Mouse (Mus musculus) liver, embryonic 14.5 days (tissue): Measurements from ENCODE around the gene Fbxl16. TPM values are rescaled to one million over a fixed set of nuclear protein-coding genes. Genes with fewer than 3 reads are reported as not detected.
A peak's percentile ranks its signal among the peaks of the same experiment; 100 is the strongest.

Experiments used
- ATAC-seq: fragments of 200-750 bp; cut with Nextera tagmentation; 2 replicates; pipeline ENCODE4 v1.8.0; 2017; ENCODE audit warnings: moderate number of reproducible peaks, mild to moderate bottlenecking, moderate library complexity; ENCODE audit not compliant: insufficient read depth
- DNase-seq, 3 experiments: peaks; one replicate each; pipeline ENCODE4 v3.0.0-alpha.2; 2012 to 2013; ENCODE audit warnings: low read depth in 3 of 3, low spot score in 3 of 3
- H3K27ac ChIP-seq: fragments of 300-500 bp; sonication (generic); 2 replicates; pipeline ENCODE4 v1.5.1; 2014; ENCODE audit warnings: moderate library complexity, mild to moderate bottlenecking, control low read depth, inconsistent platforms
- H3K27me3 ChIP-seq: fragments of 300-500 bp; sonication (generic); 2 replicates; pipeline ENCODE4 v1.6.1; 2014; ENCODE audit warnings: mild to moderate bottlenecking, low read length, moderate library complexity; ENCODE audit not compliant: control insufficient read depth, insufficient read depth
- H3K36me3 ChIP-seq: fragments of 300-500 bp; sonication (generic); replicated peaks from 2 replicates; pipeline ENCODE4 v1.6.1; 2014; ENCODE audit warnings: low read depth; ENCODE audit not compliant: control insufficient read depth, insufficient read depth
- H3K4me1 ChIP-seq, 2 experiments: fragments of 200-500 bp in 1 of 2; fragments of 300-500 bp in 1 of 2; sonication (generic) in 1 of 2; replicated peaks; 2 replicates each; pipeline ENCODE4 v1.6.1; 2012 to 2014; ENCODE audit warnings: antibody characterized with exemption in 1 of 2, inconsistent platforms in 1 of 2, low read length in 1 of 2; ENCODE audit not compliant: control insufficient read depth in 2 of 2, insufficient read depth in 2 of 2
- H3K4me2 ChIP-seq: fragments of 300-500 bp; sonication (generic); 2 replicates; pipeline ENCODE4 v1.6.1; 2014; ENCODE audit warnings: low read depth, mild to moderate bottlenecking, control low read depth, moderate library complexity
- H3K4me3 ChIP-seq, 2 experiments: fragments of 200-500 bp in 1 of 2; fragments of 300-500 bp in 1 of 2; sonication (generic) in 1 of 2; 2 replicates each; pipeline ENCODE4 v1.5.1; 2012 to 2014; ENCODE audit warnings: low read depth in 2 of 2, low read length in 2 of 2, mild to moderate bottlenecking in 2 of 2, control low read depth in 1 of 2, inconsistent platforms in 1 of 2, moderate library complexity in 1 of 2; ENCODE audit not compliant: insufficient read depth in 1 of 2
- H3K9ac ChIP-seq: fragments of 300-500 bp; sonication (generic); replicated peaks from 2 replicates; pipeline ENCODE4 v1.6.1; 2014; ENCODE audit warnings: mild to moderate bottlenecking, control low read depth, moderate library complexity
- H3K9me3 ChIP-seq: fragments of 300-500 bp; sonication (generic); 2 replicates; pipeline ENCODE4 v1.6.1; 2016; ENCODE audit warnings: low read length, mixed read lengths; ENCODE audit not compliant: control insufficient read depth
- CTCF ChIP-seq: IDR thresholded peaks from 2 replicates; pipeline ENCODE4 v1.5.1; 2016; ENCODE audit warnings: antibody characterized with exemption, low read depth, control low read depth
- EP300 ChIP-seq: IDR thresholded peaks from 2 replicates; pipeline ENCODE4 v1.6.1; 2016; ENCODE audit warnings: antibody characterized with exemption, low read depth
- WGBS: fragments of 180-500 bp; shearing (Covaris S2); extraction: QIAGEN DNeasy Blood & Tissue Kit; methylation state at CpG from one replicate; pipeline ENCODE4 v1.1.7; 2014; ENCODE audit not compliant: insufficient replicate concordance; 5-methylcytosine and 5-hydroxymethylcytosine counted together
- microRNA-seq: library from miRNA; unstranded; fragments of <30 nt; microRNA quantifications from one replicate; pipeline ENCODE4, GENCODE M21; 2016
- polyA plus RNA-seq, 2 experiments: library from polyadenylated mRNA; depleted of rRNA in 1 of 2; stranded (reverse) in 1 of 2; unstranded in 1 of 2; fragments of >200 nt; fragmentation: Nextera tagmentation in 1 of 2; extraction: Ambion mirVana in 1 of 2; gene quantifications; 2 replicates each; pipeline versions ENCODE4 v1.2.1 to v1.2.3; 2012 to 2014

Gene Fbxl16
- polyA plus RNA-seq, 2 experiments: 0.04 TPM; not detected in 1

DNA sequence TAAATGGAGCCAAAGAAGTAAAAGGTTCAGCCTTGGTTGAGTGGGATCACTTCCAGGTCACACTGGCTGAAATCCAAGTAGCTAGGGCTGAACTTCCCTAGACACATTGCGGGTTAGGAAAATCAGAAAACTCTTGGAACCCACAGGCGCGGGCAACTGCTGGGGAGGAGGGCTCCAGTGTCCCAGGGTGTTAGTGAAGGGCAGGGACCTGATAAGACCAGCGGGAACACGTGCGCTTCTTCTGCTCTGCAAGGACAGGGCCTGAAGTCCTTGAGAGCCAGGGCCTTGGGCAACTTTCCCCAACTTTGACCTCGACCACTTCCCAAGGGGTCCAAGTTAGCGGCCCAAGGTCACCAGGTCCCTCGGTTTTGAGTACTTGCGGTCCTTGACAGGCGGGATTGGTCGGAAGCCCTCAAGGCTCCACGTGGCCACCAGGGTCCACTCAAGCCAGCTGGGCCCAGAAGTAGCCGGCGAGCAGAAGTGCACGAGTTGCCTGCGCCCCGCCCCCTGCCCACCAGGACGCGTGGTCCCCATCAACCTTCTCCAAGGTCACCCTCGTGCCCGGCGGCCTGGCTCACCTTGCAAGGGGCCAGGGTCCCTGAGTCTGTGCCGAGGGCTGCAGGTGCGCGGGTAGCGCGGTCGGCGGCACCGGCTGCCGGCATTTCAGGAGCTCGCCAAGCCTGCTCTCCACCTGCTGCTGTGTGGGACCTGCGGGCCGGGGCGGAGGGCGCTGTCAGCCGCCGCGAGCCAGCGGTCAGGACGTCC lies 59.1 kb downstream of the Fbxl16 start:
- peak overlapping the region; percentile 32 for H3K27ac ChIP-seq
- H3K9me3 ChIP-seq: no peaks in the 10 kb centered on the region
- peak; percentile 63 for ATAC-seq
- DNase-seq: no peak
- WGBS: under 1% methylated on average over 42 of the region's 42 CpGs
- peak overlapping the region; percentile 54 to 77 for H3K4me3 ChIP-seq
- TF ChIP-seq CTCF: no peak
- no peak for TF ChIP-seq EP300
- peak overlapping the region; percentile 60 for H3K9ac ChIP-seq
- no peaks in the 10 kb centered on the region for H3K27me3 ChIP-seq
- H3K4me1 ChIP-seq: peaks cover 0 to 15% of the 10 kb centered on the region in 2 experiments; a peak in 3 of 4 replicates
- peak overlapping the region; percentile 85 for H3K4me2 ChIP-seq
- no peaks in the 10 kb centered on the region; the same call in 1 of the 2 replicates for H3K36me3 ChIP-seq

DNA sequence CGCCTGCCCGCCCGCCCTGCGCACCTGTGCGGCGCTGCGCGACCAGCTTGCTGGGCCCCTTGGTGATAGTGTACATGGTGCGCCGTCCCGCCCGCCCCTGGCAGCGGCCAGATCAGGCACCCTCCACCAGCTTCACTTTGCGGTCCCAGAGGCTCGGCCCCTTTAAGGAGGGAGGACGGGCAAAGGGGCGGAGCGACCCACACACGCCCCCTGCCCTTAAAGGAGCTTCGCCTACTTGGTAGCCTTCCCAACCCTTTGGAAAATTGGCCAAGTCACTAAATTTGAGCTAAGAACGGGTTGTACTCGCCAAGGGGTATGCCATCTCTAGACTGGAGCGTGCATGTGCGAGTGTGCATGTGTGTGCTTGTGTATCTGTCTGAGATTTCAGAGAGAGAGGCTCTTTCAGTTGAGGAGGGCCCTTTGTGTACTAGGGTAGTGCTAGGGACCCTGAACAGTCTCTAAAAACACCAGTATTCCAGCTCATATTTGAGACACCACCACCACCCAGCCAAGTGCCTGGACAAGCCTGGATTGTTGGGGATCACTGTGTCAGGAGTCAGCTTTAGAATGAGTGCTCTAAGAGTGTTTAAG lies 59.8 kb downstream of the Fbxl16 start, which contains the start of gene Mcrip2:
Gene Mcrip2, minus strand, starts transcription at position 164 of the 591 bp plus-strand sequence.
- peak within 1 kb of the TSS; percentile 60 for H3K9ac ChIP-seq
- no peak for TF ChIP-seq EP300
- TF ChIP-seq CTCF: 0 out of 2 replicates have a peak, but pooled peaks have one; percentile 7
- H3K4me2 ChIP-seq: peak within 1 kb of the TSS; percentile 85
- under 1% methylated on average over 24 of the region's 24 CpGs for WGBS
- ATAC-seq: peak; percentile 76
- H3K9me3 ChIP-seq: no peaks in the 10 kb centered on the region
- H3K4me3 ChIP-seq: peak within 1 kb of the TSS; percentile 54 to 77
- H3K36me3 ChIP-seq: no peaks in the 10 kb centered on the region; the same call in 1 of the 2 replicates
- no peaks in the 10 kb centered on the region for H3K27me3 ChIP-seq
- H3K4me1 ChIP-seq: peaks cover 0 to 15% of the 10 kb centered on the region in 2 experiments; a peak in 3 of 4 replicates
- H3K27ac ChIP-seq: peak within 1 kb of the TSS; percentile 32
- no peak for DNase-seq

DNA sequence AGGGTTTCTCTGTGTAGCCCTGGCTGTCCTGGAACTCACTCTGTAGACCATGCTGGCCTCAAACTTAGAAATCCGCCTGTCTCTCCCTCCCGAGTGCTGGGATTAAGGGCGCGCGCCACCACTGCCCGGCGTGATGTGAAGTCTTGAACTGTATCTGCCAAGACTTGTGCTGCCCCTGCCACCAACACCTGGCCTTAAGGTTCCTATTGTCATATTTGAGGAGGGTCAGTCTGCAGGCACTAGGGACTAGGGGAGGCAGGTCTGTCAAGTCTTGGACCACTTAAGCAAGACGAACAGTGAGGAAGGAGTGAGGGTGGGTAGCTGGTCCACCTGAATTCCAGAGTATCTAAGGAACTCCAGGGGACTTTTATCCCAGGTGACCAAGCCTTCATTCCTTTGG lies 60.6 kb downstream of the Fbxl16 start:
- Histone ChIP-seq H3K4me3 (no peak overlapping the region), H3K4me2 (no peak overlapping the region), H3K9me3 (no peaks in the 10 kb centered on the region), H3K4me1 (peaks cover 0 to 22% of the 10 kb centered on the region in 2 experiments; a peak in 3 of 4 replicates), H3K27me3 (no peaks in the 10 kb centered on the region), H3K27ac (no peak overlapping the region), H3K36me3 (no peaks in the 10 kb centered on the region; the same call in 1 of the 2 replicates), H3K9ac (no peak overlapping the region)
- ATAC-seq (no peak), DNase-seq (no peak)
- no peak for TF ChIP-seq CTCF
- no peak for TF ChIP-seq EP300
- WGBS: 87% methylated on average over 8 of the region's 8 CpGs

DNA sequence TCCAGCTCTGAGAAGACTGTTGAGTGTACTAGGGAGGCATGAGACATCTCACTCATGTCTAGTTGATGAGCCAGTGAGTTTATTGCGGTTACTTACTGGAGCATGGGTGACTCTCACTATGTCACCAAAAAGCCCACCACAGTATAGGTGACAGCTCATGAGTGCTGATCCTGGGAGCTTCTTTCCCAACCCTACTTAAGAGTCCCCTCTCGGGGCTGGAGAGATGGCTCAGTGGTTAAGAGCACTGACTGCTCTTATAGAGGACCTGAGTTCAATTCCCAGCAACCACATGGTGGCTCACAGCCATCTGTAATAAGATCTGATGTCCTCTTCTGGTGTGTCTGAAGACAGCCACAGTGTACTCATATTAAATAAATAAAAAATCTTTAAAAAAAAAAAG lies 61.1 kb downstream of the Fbxl16 start:
- no peaks in the 10 kb centered on the region; the same call in 1 of the 2 replicates for H3K36me3 ChIP-seq
- no peak for TF ChIP-seq CTCF
- no peak for TF ChIP-seq EP300
- WGBS: 73% methylated on average over 2 of the region's 2 CpGs
- no peak overlapping the region for H3K4me3 ChIP-seq
- H3K4me2 ChIP-seq: no peak overlapping the region
- no peaks in the 10 kb centered on the region for H3K9me3 ChIP-seq
- ATAC-seq (no peak), DNase-seq (no peak)
- peaks cover 0 to 22% of the 10 kb centered on the region in 2 experiments; a peak in 3 of 4 replicates for H3K4me1 ChIP-seq
- no peak overlapping the region for H3K9ac ChIP-seq
- no peak overlapping the region for H3K27ac ChIP-seq
- H3K27me3 ChIP-seq: no peaks in the 10 kb centered on the region

Small RNAs within 50 kb of the gene (microRNA-seq; reads per million reads assigned to microRNA genes)
- gene Mir3082 (not detected), gene Mir6966 (not detected)

Other genes starting within 250 kb of the Fbxl16 start
- 0.04 and 0.11 TPM in 2 replicates for gene Sox8, start 238.4 kb upstream of the Fbxl16 start, polyA plus RNA-seq (2012; rRNA removed)
- gene Sox8, start 238.4 kb upstream of the Fbxl16 start, polyA plus RNA-seq (2014; fragmentation: Nextera tagmentation; extraction: Ambion mirVana): 0.15 TPM in 1 of 2 replicates, not detected in the other
- 3.4 and 4.0 TPM in 2 replicates for gene Lmf1, start 230.0 kb upstream of the Fbxl16 start, polyA plus RNA-seq (2012; rRNA removed)
- 7.9 and 9.3 TPM in 2 replicates for gene Lmf1, start 230.0 kb upstream of the Fbxl16 start, polyA plus RNA-seq (2014; fragmentation: Nextera tagmentation; extraction: Ambion mirVana)
- gene Gng13, start 91.9 kb upstream of the Fbxl16 start, polyA plus RNA-seq (2012; rRNA removed): 0.60 TPM in 1 of 2 replicates, not detected in the other
- gene Gng13, start 91.9 kb upstream of the Fbxl16 start, polyA plus RNA-seq (2014; fragmentation: Nextera tagmentation; extraction: Ambion mirVana): not detected in 2 replicates
- 14.4 and 19.6 TPM in 2 replicates for gene Chtf18, start 81.7 kb upstream of the Fbxl16 start, polyA plus RNA-seq (2012; rRNA removed)
- 12.4 and 15.5 TPM in 2 replicates for gene Chtf18, start 81.7 kb upstream of the Fbxl16 start, polyA plus RNA-seq (2014; fragmentation: Nextera tagmentation; extraction: Ambion mirVana)
- gene Rpusd1, start 81.4 kb upstream of the Fbxl16 start, polyA plus RNA-seq (2012; rRNA removed): 9.5 and 11.1 TPM in 2 replicates
- 5.9 and 6.1 TPM in 2 replicates for gene Rpusd1, start 81.4 kb upstream of the Fbxl16 start, polyA plus RNA-seq (2014; fragmentation: Nextera tagmentation; extraction: Ambion mirVana)
- gene Mslnl, start 73.0 kb upstream of the Fbxl16 start, polyA plus RNA-seq (2012; rRNA removed): not detected in 2 replicates
- not detected in 2 replicates for gene Mslnl, start 73.0 kb upstream of the Fbxl16 start, polyA plus RNA-seq (2014; fragmentation: Nextera tagmentation; extraction: Ambion mirVana)
- gene Msln, start 54.7 kb upstream of the Fbxl16 start, polyA plus RNA-seq (2012; rRNA removed): 0.66 and 0.69 TPM in 2 replicates
- 0.91 and 1.0 TPM in 2 replicates for gene Msln, start 54.7 kb upstream of the Fbxl16 start, polyA plus RNA-seq (2014; fragmentation: Nextera tagmentation; extraction: Ambion mirVana)
- 7.5 and 10.2 TPM in 2 replicates for gene Narfl, start 35.3 kb upstream of the Fbxl16 start, polyA plus RNA-seq (2012; rRNA removed)
- 12.9 and 14.0 TPM in 2 replicates for gene Narfl, start 35.3 kb upstream of the Fbxl16 start, polyA plus RNA-seq (2014; fragmentation: Nextera tagmentation; extraction: Ambion mirVana)
- gene Haghl, start 23.4 kb upstream of the Fbxl16 start, polyA plus RNA-seq (2012; rRNA removed): 6.1 and 7.6 TPM in 2 replicates
- 5.8 and 6.1 TPM in 2 replicates for gene Haghl, start 23.4 kb upstream of the Fbxl16 start, polyA plus RNA-seq (2014; fragmentation: Nextera tagmentation; extraction: Ambion mirVana)
- 0.02 and 0.03 TPM in 2 replicates for gene Ccdc78, start 22.5 kb upstream of the Fbxl16 start, polyA plus RNA-seq (2012; rRNA removed)
- gene Ccdc78, start 22.5 kb upstream of the Fbxl16 start, polyA plus RNA-seq (2014; fragmentation: Nextera tagmentation; extraction: Ambion mirVana): not detected in 2 replicates
- gene Fam173a, start 16.2 kb upstream of the Fbxl16 start, polyA plus RNA-seq (2012; rRNA removed): 37.7 and 46.6 TPM in 2 replicates
- gene Fam173a, start 16.2 kb upstream of the Fbxl16 start, polyA plus RNA-seq (2014; fragmentation: Nextera tagmentation; extraction: Ambion mirVana): 57.2 and 57.7 TPM in 2 replicates
- gene AC134908.4, start 13.4 kb upstream of the Fbxl16 start, polyA plus RNA-seq (2012; rRNA removed): not detected in 2 replicates
- gene AC134908.4, start 13.4 kb upstream of the Fbxl16 start, polyA plus RNA-seq (2014; fragmentation: Nextera tagmentation; extraction: Ambion mirVana): not detected in 2 replicates
- gene Metrn, start 11.9 kb upstream of the Fbxl16 start, polyA plus RNA-seq (2012; rRNA removed): 20.3 and 27.3 TPM in 2 replicates
- gene Metrn, start 11.9 kb upstream of the Fbxl16 start, polyA plus RNA-seq (2014; fragmentation: Nextera tagmentation; extraction: Ambion mirVana): 4.1 TPM in 2 replicates
- gene Wdr24, start 14.5 kb downstream of the Fbxl16 start, polyA plus RNA-seq (2012; rRNA removed): 14.1 and 14.3 TPM in 2 replicates
- gene Wdr24, start 14.5 kb downstream of the Fbxl16 start, polyA plus RNA-seq (2014; fragmentation: Nextera tagmentation; extraction: Ambion mirVana): 9.2 and 11.4 TPM in 2 replicates
- 17.3 and 17.9 TPM in 2 replicates for gene Jmjd8, start 19.8 kb downstream of the Fbxl16 start, polyA plus RNA-seq (2012; rRNA removed)
- 13.7 and 16.2 TPM in 2 replicates for gene Jmjd8, start 19.8 kb downstream of the Fbxl16 start, polyA plus RNA-seq (2014; fragmentation: Nextera tagmentation; extraction: Ambion mirVana)
- 70.2 and 85.1 TPM in 2 replicates for gene Stub1, start 24.3 kb downstream of the Fbxl16 start, polyA plus RNA-seq (2012; rRNA removed)
- 96.7 and 100 TPM in 2 replicates for gene Stub1, start 24.3 kb downstream of the Fbxl16 start, polyA plus RNA-seq (2014; fragmentation: Nextera tagmentation; extraction: Ambion mirVana)
- 1.5 and 2.0 TPM in 2 replicates for gene Rhbdl1, start 28.2 kb downstream of the Fbxl16 start, polyA plus RNA-seq (2012; rRNA removed)
- 0.35 and 0.58 TPM in 2 replicates for gene Rhbdl1, start 28.2 kb downstream of the Fbxl16 start, polyA plus RNA-seq (2014; fragmentation: Nextera tagmentation; extraction: Ambion mirVana)
- gene Gm20683, start 32.7 kb downstream of the Fbxl16 start, polyA plus RNA-seq (2012; rRNA removed): 3.3 and 6.9 TPM in 2 replicates
- gene Gm20683, start 32.7 kb downstream of the Fbxl16 start, polyA plus RNA-seq (2014; fragmentation: Nextera tagmentation; extraction: Ambion mirVana): 0.43 TPM in 1 of 2 replicates, not detected in the other
- gene Rhot2, start 35.8 kb downstream of the Fbxl16 start, polyA plus RNA-seq (2012; rRNA removed): 33.3 and 34.7 TPM in 2 replicates
- gene Rhot2, start 35.8 kb downstream of the Fbxl16 start, polyA plus RNA-seq (2014; fragmentation: Nextera tagmentation; extraction: Ambion mirVana): 4.2 and 5.3 TPM in 2 replicates
- gene Wdr90, start 52.4 kb downstream of the Fbxl16 start, polyA plus RNA-seq (2012; rRNA removed): 18.1 and 19.6 TPM in 2 replicates
- gene Wdr90, start 52.4 kb downstream of the Fbxl16 start, polyA plus RNA-seq (2014; fragmentation: Nextera tagmentation; extraction: Ambion mirVana): 7.5 and 11.1 TPM in 2 replicates
- 22.1 and 23.1 TPM in 2 replicates for gene Mcrip2, start 59.7 kb downstream of the Fbxl16 start, polyA plus RNA-seq (2012; rRNA removed)
- gene Mcrip2, start 59.7 kb downstream of the Fbxl16 start, polyA plus RNA-seq (2014; fragmentation: Nextera tagmentation; extraction: Ambion mirVana): 44.0 and 44.9 TPM in 2 replicates
- gene Mettl26, start 66.0 kb downstream of the Fbxl16 start, polyA plus RNA-seq (2012; rRNA removed): 45.3 and 47.6 TPM in 2 replicates
- gene Mettl26, start 66.0 kb downstream of the Fbxl16 start, polyA plus RNA-seq (2014; fragmentation: Nextera tagmentation; extraction: Ambion mirVana): 46.5 and 50.3 TPM in 2 replicates
- gene Wfikkn1, start 71.8 kb downstream of the Fbxl16 start, polyA plus RNA-seq (2012; rRNA removed): 0.54 and 0.71 TPM in 2 replicates
- 0.52 and 0.67 TPM in 2 replicates for gene Wfikkn1, start 71.8 kb downstream of the Fbxl16 start, polyA plus RNA-seq (2014; fragmentation: Nextera tagmentation; extraction: Ambion mirVana)
- 6.4 and 7.8 TPM in 2 replicates for gene Rab40c, start 110.6 kb downstream of the Fbxl16 start, polyA plus RNA-seq (2012; rRNA removed)
- gene Rab40c, start 110.6 kb downstream of the Fbxl16 start, polyA plus RNA-seq (2014; fragmentation: Nextera tagmentation; extraction: Ambion mirVana): 3.4 and 3.8 TPM in 2 replicates
- 270 and 414 TPM in 2 replicates for gene Pigq, start 135.9 kb downstream of the Fbxl16 start, polyA plus RNA-seq (2012; rRNA removed)
- gene Pigq, start 135.9 kb downstream of the Fbxl16 start, polyA plus RNA-seq (2014; fragmentation: Nextera tagmentation; extraction: Ambion mirVana): 170 and 186 TPM in 2 replicates
- gene Nhlrc4, start 135.9 kb downstream of the Fbxl16 start, polyA plus RNA-seq (2012; rRNA removed): 4.3 and 8.9 TPM in 2 replicates
- 1.9 and 4.6 TPM in 2 replicates for gene Nhlrc4, start 135.9 kb downstream of the Fbxl16 start, polyA plus RNA-seq (2014; fragmentation: Nextera tagmentation; extraction: Ambion mirVana)
- 0.16 and 0.24 TPM in 2 replicates for gene A930017K11Rik, start 143.5 kb downstream of the Fbxl16 start, polyA plus RNA-seq (2012; rRNA removed)
- gene A930017K11Rik, start 143.5 kb downstream of the Fbxl16 start, polyA plus RNA-seq (2014; fragmentation: Nextera tagmentation; extraction: Ambion mirVana): 0.13 and 0.37 TPM in 2 replicates
- gene Capn15, start 176.7 kb downstream of the Fbxl16 start, polyA plus RNA-seq (2012; rRNA removed): 7.7 and 9.0 TPM in 2 replicates
- 8.3 and 11.8 TPM in 2 replicates for gene Capn15, start 176.7 kb downstream of the Fbxl16 start, polyA plus RNA-seq (2014; fragmentation: Nextera tagmentation; extraction: Ambion mirVana)